Mouse (Mus musculus): ENCODE results near the gene Onecut1. TPM values are rescaled to one million over a fixed set of nuclear protein-coding genes. Genes with fewer than 3 reads are reported as not detected.
A peak's percentile ranks its signal among the peaks of the same experiment; 100 is the strongest.

Onecut1 gene
- polyA plus RNA-seq (2016; fragmentation: Nextera tagmentation; extraction: Ambion mirVana), result 2.9 and 4.2 TPM in 2 replicates

- Histone ChIP-seq H3K9me3 (no peaks in the 10 kb centered on the region), H3K27ac (replicated peaks) (peak within 1 kb of the TSS; percentile 63), H3K36me3 (replicated peaks) (no peaks in the 10 kb centered on the region), H3K4me3 (peak within 1 kb of the TSS; percentile 63), H3K4me1 (peaks cover 35% of the 10 kb centered on the region), H3K27me3 (replicated peaks; ENCODE audit: low read depth, poor library complexity, severe bottlenecking) (peaks cover 100% of the 10 kb centered on the region)
- peak; percentile 90 for DNase-seq (ENCODE audit: low spot score)
- WGBS, result under 1% methylated on average over 45 of the region's 45 CpGs
These were observed at the start of gene Onecut1 for GRCm38 (mm10) chr9:74861561-74861980. Onecut1 (plus strand) TSS chr9:74861921.

- Histone ChIP-seq H3K36me3 (replicated peaks) (no peaks in the 10 kb centered on the region), H3K4me1 (peaks cover 21% of the 10 kb centered on the region), H3K27me3 (replicated peaks; ENCODE audit: low read depth, poor library complexity, severe bottlenecking) (peaks cover 5% of the 10 kb centered on the region), H3K4me3 (no peak overlapping the region), H3K9me3 (no peaks in the 10 kb centered on the region), H3K27ac (replicated peaks) (no peak overlapping the region)
- peak; percentile 34 for DNase-seq (ENCODE audit: low spot score)
- 35% methylated on average over 19 of the region's 19 CpGs for WGBS
These were observed 41.8 kb upstream of the Onecut1 start for GRCm38 (mm10) chr9:74819736-74820511.

- Histone ChIP-seq H3K27ac (replicated peaks) (no peak overlapping the region), H3K4me3 (no peak overlapping the region), H3K9me3 (no peaks in the 10 kb centered on the region), H3K27me3 (replicated peaks; ENCODE audit: low read depth, poor library complexity, severe bottlenecking) (no peaks in the 10 kb centered on the region; the same call in 1 of the 2 replicates), H3K4me1 (peaks cover 9% of the 10 kb centered on the region), H3K36me3 (replicated peaks) (no peaks in the 10 kb centered on the region)
- 86% methylated on average over 2 of the region's 2 CpGs for WGBS
- DNase-seq (ENCODE audit: low spot score), result no peak
These were observed 36.6 kb upstream of the Onecut1 start for GRCm38 (mm10) chr9:74825102-74825501.

- WGBS, result 78% methylated on average over 3 of the region's 3 CpGs
- Histone ChIP-seq H3K9me3 (no peaks in the 10 kb centered on the region), H3K27me3 (replicated peaks; ENCODE audit: low read depth, poor library complexity, severe bottlenecking) (no peaks in the 10 kb centered on the region), H3K27ac (replicated peaks) (no peak overlapping the region), H3K4me1 (no peaks in the 10 kb centered on the region), H3K4me3 (no peak overlapping the region), H3K36me3 (replicated peaks) (no peaks in the 10 kb centered on the region)
- no peak for DNase-seq (ENCODE audit: low spot score)
These were observed 32.5 kb upstream of the Onecut1 start for GRCm38 (mm10) chr9:74829206-74829605.

- no peak for DNase-seq (ENCODE audit: low spot score)
- Histone ChIP-seq H3K36me3 (replicated peaks) (no peaks in the 10 kb centered on the region), H3K4me1 (peaks cover 10% of the 10 kb centered on the region), H3K27ac (replicated peaks) (no peak overlapping the region), H3K27me3 (replicated peaks; ENCODE audit: low read depth, poor library complexity, severe bottlenecking) (peaks cover 37% of the 10 kb centered on the region), H3K4me3 (no peak overlapping the region), H3K9me3 (no peaks in the 10 kb centered on the region)
- WGBS, result 85% methylated on average over 4 of the region's 4 CpGs
These were observed 18.8 kb upstream of the Onecut1 start for GRCm38 (mm10) chr9:74842890-74843289.

DNA sequence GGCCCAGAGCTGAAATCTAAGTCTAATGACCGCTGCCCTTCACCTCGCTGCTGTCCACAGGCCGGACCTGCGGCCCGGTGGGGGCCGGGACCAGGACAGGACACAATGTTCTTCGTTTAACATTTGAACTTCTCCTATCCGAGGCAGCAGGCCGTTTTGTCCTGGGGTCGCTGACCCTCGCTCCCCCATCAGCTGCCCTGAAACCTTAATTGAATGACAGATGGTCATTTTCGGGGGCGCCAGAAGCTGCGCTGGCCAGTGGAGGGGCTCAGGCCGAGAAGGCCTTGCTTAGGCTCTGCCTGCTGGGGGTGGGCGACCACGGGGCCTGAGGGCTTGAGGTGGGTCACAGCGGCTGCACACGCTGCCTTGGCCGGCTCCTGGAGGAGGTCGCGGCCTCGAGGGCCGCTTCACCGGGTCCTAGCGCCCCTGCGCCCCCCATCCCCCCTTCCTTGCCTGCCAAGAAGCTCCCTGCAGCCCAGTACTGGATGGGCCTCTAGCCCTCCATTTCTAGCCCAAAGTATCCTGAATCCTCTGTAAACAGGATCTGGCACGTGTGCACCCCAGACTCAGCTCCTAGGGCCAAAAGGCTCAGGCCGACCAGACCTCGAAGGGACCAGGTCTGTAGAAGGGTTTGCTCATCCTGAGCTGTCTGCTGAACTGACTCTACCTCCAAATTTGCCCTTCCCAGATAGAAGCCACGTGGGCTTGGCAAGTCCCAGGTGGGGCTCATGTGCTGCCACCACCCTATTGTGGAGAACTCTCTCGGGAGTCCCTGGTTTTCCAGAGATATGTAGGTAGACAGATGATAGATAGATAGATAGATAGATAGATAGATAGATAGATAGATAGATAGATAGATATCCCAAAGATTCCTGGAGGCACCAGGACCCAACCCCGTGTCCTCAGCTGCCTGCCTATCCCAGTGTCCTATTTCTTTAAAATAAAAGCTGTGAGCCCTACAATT is 14.6 kb upstream of the Onecut1 start:
- H3K4me3 ChIP-seq, result peak overlapping the region; percentile 46
- H3K4me1 ChIP-seq, result peaks cover 25% of the 10 kb centered on the region
- DNase-seq (ENCODE audit: low spot score), result peak; percentile 42
- no peaks in the 10 kb centered on the region for H3K36me3 ChIP-seq (replicated peaks)
- H3K27me3 ChIP-seq (replicated peaks; ENCODE audit: low read depth, poor library complexity, severe bottlenecking), result peaks cover 80% of the 10 kb centered on the region
- H3K9me3 ChIP-seq, result no peaks in the 10 kb centered on the region
- no peak overlapping the region for H3K27ac ChIP-seq (replicated peaks)
- WGBS, result under 1% methylated on average over 33 of the region's 33 CpGs

DNA sequence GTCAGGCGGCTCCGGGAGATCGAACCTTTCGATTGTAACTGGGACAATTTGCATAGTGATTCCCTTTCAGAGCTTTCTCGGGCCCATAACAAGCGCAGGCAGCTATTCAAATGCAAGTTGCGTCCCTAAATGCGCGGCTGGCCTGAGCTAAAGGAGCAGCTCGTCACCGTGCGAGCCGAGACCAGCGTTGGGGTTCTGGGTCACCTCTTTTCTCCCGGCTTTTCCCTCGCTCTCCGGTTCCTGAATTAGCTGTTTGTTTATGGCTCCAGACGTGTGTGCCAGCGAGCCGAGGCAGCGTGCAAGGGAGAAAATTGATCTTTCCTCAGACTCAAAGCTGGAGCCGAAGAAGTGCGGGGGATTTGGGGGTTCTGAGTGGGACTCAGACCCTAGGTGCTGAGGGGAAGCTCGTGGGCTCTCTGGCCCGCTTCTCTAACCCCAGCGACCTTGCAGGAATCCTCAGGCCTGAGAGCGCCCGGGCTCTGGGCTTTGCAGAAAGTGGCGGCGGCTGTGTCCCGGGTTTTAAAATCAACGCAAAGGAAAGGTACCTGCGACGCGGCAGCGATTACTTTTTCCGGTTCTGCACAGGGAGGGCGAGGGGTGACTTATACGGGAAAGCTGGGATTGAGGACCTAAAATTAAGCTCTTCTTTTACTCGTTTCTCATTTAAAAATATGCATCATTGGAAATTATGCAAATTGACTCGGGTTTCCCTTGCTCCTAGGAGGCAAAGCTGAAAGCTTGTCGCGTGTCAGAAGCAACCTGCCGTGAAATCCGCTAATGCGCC is 13.1 kb upstream of the Onecut1 start:
- peak overlapping the region; percentile 57 for H3K27ac ChIP-seq (replicated peaks)
- under 1% methylated on average over 46 of the region's 46 CpGs for WGBS
- H3K36me3 ChIP-seq (replicated peaks), result no peaks in the 10 kb centered on the region
- H3K27me3 ChIP-seq (replicated peaks; ENCODE audit: low read depth, poor library complexity, severe bottlenecking), result peaks cover 94% of the 10 kb centered on the region
- H3K9me3 ChIP-seq, result no peaks in the 10 kb centered on the region
- peak; percentile 56 for DNase-seq (ENCODE audit: low spot score)
- peak overlapping the region; percentile 57 for H3K4me3 ChIP-seq
- peaks cover 26% of the 10 kb centered on the region for H3K4me1 ChIP-seq

GRCm38 (mm10) chr9:74849195-74849978 is 12.3 kb upstream of the Onecut1 start:
- no peaks in the 10 kb centered on the region for H3K36me3 ChIP-seq (replicated peaks)
- H3K27me3 ChIP-seq (replicated peaks; ENCODE audit: low read depth, poor library complexity, severe bottlenecking), result peaks cover 100% of the 10 kb centered on the region
- DNase-seq (ENCODE audit: low spot score), result peak; percentile 47
- H3K4me1 ChIP-seq, result peaks cover 34% of the 10 kb centered on the region
- H3K27ac ChIP-seq (replicated peaks), result peak overlapping the region; percentile 57
- H3K9me3 ChIP-seq, result no peaks in the 10 kb centered on the region
- H3K4me3 ChIP-seq, result peak overlapping the region; percentile 57
- WGBS, result under 1% methylated on average over 63 of the region's 63 CpGs

GRCm38 (mm10) chr9:74849979-74850780 is 11.5 kb upstream of the Onecut1 start:
- H3K4me3 ChIP-seq, result no peak overlapping the region
- H3K27ac ChIP-seq (replicated peaks), result no peak overlapping the region
- peaks cover 35% of the 10 kb centered on the region for H3K4me1 ChIP-seq
- H3K36me3 ChIP-seq (replicated peaks), result no peaks in the 10 kb centered on the region
- 3% methylated on average over 12 of the region's 12 CpGs for WGBS
- peaks cover 100% of the 10 kb centered on the region for H3K27me3 ChIP-seq (replicated peaks; ENCODE audit: low read depth, poor library complexity, severe bottlenecking)
- H3K9me3 ChIP-seq, result no peaks in the 10 kb centered on the region
- peak; percentile 35 for DNase-seq (ENCODE audit: low spot score)

- H3K27me3 ChIP-seq (replicated peaks; ENCODE audit: low read depth, poor library complexity, severe bottlenecking), result peaks cover 100% of the 10 kb centered on the region
- WGBS, result 5% methylated on average over 5 of the region's 5 CpGs
- peaks cover 35% of the 10 kb centered on the region for H3K4me1 ChIP-seq
- no peak overlapping the region for H3K27ac ChIP-seq (replicated peaks)
- no peaks in the 10 kb centered on the region for H3K36me3 ChIP-seq (replicated peaks)
- DNase-seq (ENCODE audit: low spot score), result peak; percentile 30
- H3K9me3 ChIP-seq, result no peaks in the 10 kb centered on the region
- H3K4me3 ChIP-seq, result no peak overlapping the region
These were observed 11.0 kb upstream of the Onecut1 start for GRCm38 (mm10) chr9:74850781-74851145.

- Histone ChIP-seq H3K27me3 (replicated peaks; ENCODE audit: low read depth, poor library complexity, severe bottlenecking) (peaks cover 100% of the 10 kb centered on the region), H3K4me1 (peaks cover 33% of the 10 kb centered on the region), H3K9me3 (no peaks in the 10 kb centered on the region), H3K27ac (replicated peaks) (no peak overlapping the region), H3K4me3 (no peak overlapping the region), H3K36me3 (replicated peaks) (no peaks in the 10 kb centered on the region)
- no peak for DNase-seq (ENCODE audit: low spot score)
- WGBS, result 3% methylated on average over 5 of the region's 5 CpGs
These were observed 10.1 kb upstream of the Onecut1 start for GRCm38 (mm10) chr9:74851601-74852000.

All from embryonic facial prominence, embryonic 10.5 days (tissue).